Mouse (Mus musculus): ENCODE measurements around the gene Ralgps2. TPM values are rescaled to one million over a fixed set of nuclear protein-coding genes. Genes with fewer than 3 reads are reported as not detected.
A peak's percentile ranks its signal among the peaks of the same experiment; 100 is the strongest.

Gene Ralgps2
- polyA plus RNA-seq, 1 experiment from 2014 or later, result 41.3 TPM

DNA sequence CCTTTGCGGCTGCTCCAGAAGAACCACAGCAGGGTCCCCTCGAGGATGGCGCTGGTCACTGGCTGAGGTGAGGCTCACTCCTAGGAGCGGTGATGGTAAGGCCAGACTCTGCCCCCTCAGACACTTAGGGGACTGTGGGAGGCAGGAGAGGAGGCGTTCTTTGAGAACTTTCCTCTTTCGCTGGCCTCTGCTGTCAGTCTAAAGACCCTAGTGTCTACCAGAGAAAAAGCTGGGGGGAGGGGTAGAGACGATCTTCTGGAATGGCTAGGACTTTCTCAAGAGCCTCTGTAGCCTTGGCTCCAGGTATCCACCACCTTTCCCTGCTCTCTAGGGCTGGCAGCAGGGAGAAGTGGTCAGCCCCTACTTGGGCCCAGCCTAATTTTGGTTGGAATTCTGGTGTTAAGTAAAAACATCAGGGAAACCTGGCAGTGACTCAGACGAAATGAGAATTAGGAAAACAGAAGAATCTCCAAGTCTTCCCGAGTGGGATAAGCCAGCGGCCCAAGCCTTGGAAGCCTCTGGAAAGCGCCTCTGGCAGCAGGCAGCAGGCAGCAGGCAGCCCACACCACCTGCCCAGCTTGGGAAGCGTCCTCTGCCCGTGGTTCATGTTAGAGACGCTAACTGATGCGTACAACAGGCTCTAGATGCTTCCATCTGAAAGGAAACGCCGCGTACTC is 169.7 kb downstream of the Ralgps2 start:
- WGBS, result 72% methylated on average over 18 of the region's 18 CpGs
- no peak overlapping the region for H3K4me2 ChIP-seq (replicated peaks)

GRCm38 (mm10) chr1:156769163-156769562 is 170.3 kb downstream of the Ralgps2 start:
- Histone ChIP-seq H3K27me3 (replicated peaks) (no peaks in the 10 kb centered on the region), H3K4me3 (replicated peaks) (no peak overlapping the region), H3K27ac (no peak overlapping the region), H3K9me3 (peaks cover 7% of the 10 kb centered on the region; the same call in 1 of the 2 replicates), H3K36me3 (no peaks in the 10 kb centered on the region), H3K4me1 (replicated peaks) (no peaks in the 10 kb centered on the region), H3K4me2 (replicated peaks) (no peak overlapping the region), H3K9ac (no peak overlapping the region)
- 46% methylated on average over 5 of the region's 5 CpGs for WGBS
- ATAC-seq, result no peak

More for the DNA sequence above, 169.7 kb downstream of the Ralgps2 start:
- H3K27ac ChIP-seq, result no peak overlapping the region
- no peak overlapping the region for H3K9ac ChIP-seq
- no peak for ATAC-seq
- no peaks in the 10 kb centered on the region for H3K27me3 ChIP-seq (replicated peaks)
- H3K9me3 ChIP-seq, result peaks cover 5% of the 10 kb centered on the region; the same call in 1 of the 2 replicates
- no peak overlapping the region for H3K4me3 ChIP-seq (replicated peaks)
- H3K36me3 ChIP-seq, result no peaks in the 10 kb centered on the region
- no peaks in the 10 kb centered on the region for H3K4me1 ChIP-seq (replicated peaks)

DNA sequence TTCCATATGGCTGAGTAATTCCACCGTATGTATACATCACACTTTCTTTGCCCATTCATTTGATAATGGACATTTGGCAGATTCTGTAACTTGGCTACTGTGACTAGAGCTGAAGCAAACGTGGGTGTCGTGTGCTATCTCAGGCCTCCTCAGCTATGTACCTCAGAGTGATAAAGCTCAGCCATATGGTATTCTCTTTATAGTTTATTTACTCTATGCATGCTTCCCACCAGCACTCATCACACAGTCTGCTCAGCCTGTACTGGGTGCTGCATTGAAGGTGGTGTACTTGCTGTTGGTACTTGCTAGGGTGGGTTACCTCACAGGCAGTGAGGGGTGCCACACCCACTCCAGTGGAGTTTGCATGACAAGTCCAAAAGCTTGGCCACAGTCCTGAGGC is 174.1 kb downstream of the Ralgps2 start:
- no peaks in the 10 kb centered on the region for H3K36me3 ChIP-seq
- ATAC-seq, result no peak
- WGBS, result 72% methylated on average over 3 of the region's 3 CpGs

GRCm38 (mm10) chr1:156764584-156764983 is 174.8 kb downstream of the Ralgps2 start:
- Histone ChIP-seq H3K9ac (no peak overlapping the region), H3K27ac (no peak overlapping the region), H3K4me3 (replicated peaks) (no peak overlapping the region), H3K4me2 (replicated peaks) (no peak overlapping the region), H3K36me3 (no peaks in the 10 kb centered on the region), H3K9me3 (peaks cover 7% of the 10 kb centered on the region; the same call in 1 of the 2 replicates), H3K4me1 (replicated peaks) (0 out of 2 replicates have a peak, but pooled peaks cover 6% of the 10 kb centered on the region), H3K27me3 (replicated peaks) (no peaks in the 10 kb centered on the region)
- ATAC-seq, result no peak
- WGBS, result 77% methylated on average over 6 of the region's 6 CpGs

More for the DNA sequence above, 174.1 kb downstream of the Ralgps2 start:
- Histone ChIP-seq H3K9me3 (peaks cover 7% of the 10 kb centered on the region; the same call in 1 of the 2 replicates), H3K27me3 (replicated peaks) (no peaks in the 10 kb centered on the region), H3K4me1 (replicated peaks) (0 out of 2 replicates have a peak, but pooled peaks cover 6% of the 10 kb centered on the region), H3K27ac (no peak overlapping the region), H3K4me3 (replicated peaks) (no peak overlapping the region), H3K4me2 (replicated peaks) (no peak overlapping the region), H3K9ac (no peak overlapping the region)

DNA sequence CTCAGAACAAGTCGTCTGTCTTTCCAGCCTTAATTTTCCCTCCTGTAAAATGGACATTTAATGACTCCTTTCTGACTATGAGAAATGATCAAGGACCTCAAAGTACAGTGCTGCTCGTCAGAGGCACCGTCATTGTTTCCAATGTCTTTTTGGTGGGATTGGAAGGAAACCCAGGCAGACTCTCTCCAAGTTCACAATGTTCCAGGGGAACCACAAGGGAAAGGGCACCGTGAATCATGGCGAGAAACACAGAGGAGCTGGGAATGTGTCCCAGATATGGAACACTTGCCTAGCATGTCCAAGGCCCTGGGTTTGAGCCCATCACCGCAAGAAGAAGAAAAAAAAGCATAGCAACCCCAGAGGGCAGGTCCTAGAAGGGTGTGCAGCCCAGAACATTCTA is 176.1 kb downstream of the Ralgps2 start:
- ATAC-seq, result no peak
- H3K4me1 ChIP-seq (replicated peaks), result 0 out of 2 replicates have a peak, but pooled peaks cover 6% of the 10 kb centered on the region

GRCm38 (mm10) chr1:156761430-156761801 is 178.0 kb downstream of the Ralgps2 start:
- no peak for ATAC-seq
- no peak overlapping the region for H3K27ac ChIP-seq
- no peak overlapping the region for H3K4me3 ChIP-seq (replicated peaks)
- no peak overlapping the region for H3K9ac ChIP-seq
- H3K36me3 ChIP-seq, result no peaks in the 10 kb centered on the region
- no peak overlapping the region for H3K4me2 ChIP-seq (replicated peaks)
- no peaks in the 10 kb centered on the region for H3K27me3 ChIP-seq (replicated peaks)
- H3K9me3 ChIP-seq, result peaks cover 4% of the 10 kb centered on the region; the same call in 1 of the 2 replicates
- 75% methylated on average over 10 of the region's 10 CpGs for WGBS
- H3K4me1 ChIP-seq (replicated peaks), result 0 out of 2 replicates have a peak, but pooled peaks cover 6% of the 10 kb centered on the region

More for the DNA sequence above, 176.1 kb downstream of the Ralgps2 start:
- peaks cover 7% of the 10 kb centered on the region; the same call in 1 of the 2 replicates for H3K9me3 ChIP-seq
- no peaks in the 10 kb centered on the region for H3K27me3 ChIP-seq (replicated peaks)
- no peak overlapping the region for H3K4me2 ChIP-seq (replicated peaks)
- H3K36me3 ChIP-seq, result no peaks in the 10 kb centered on the region
- H3K27ac ChIP-seq, result no peak overlapping the region
- no peak overlapping the region for H3K4me3 ChIP-seq (replicated peaks)
- 91% methylated on average over 6 of the region's 6 CpGs for WGBS
- no peak overlapping the region for H3K9ac ChIP-seq

DNA sequence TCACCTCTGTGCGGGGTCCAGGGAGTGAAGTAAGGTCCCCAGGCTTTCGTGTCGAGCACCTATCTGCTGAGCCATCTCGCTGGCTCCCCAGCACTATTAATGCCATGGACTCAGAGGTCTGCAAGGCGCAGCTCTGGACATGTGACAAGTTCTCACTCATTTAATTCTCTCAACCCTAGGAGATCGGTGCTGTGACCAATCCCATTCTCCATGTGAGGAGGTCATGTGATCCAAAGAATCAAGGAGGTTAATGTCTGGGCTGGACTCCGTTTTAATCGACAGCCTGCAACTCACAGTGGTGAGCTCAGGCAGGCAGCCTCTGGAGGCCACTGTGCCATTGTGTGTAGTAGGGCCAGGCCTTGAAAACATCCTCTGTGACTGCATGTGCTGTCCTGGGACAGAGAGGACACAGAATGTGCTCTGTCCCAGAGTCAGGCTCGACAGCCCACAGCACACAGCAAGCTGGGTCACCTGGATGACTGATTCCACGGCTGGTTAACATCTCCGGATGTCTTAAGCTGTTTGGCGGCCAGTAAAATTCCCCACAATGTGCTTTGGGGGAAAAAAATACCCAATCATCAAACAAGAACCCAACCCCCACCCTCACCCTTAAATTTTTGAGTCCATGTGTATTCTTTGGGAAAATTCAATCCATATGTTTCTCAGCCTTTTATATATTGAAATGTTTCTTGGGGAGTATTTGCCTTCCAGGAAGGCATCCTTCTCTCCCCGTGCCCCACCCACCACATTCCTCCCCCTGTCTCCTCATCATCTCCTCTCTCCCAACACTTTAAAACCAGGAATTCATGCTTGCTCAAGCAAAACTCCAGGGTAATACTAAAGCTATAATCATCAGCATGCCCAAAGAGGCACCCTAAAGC is 178.6 kb downstream of the Ralgps2 start:
- H3K9ac ChIP-seq, result no peak overlapping the region
- no peak overlapping the region for H3K27ac ChIP-seq
- H3K9me3 ChIP-seq, result 0 out of 2 replicates have a peak, but pooled peaks cover 3% of the 10 kb centered on the region
- no peaks in the 10 kb centered on the region for H3K27me3 ChIP-seq (replicated peaks)
- no peaks in the 10 kb centered on the region for H3K36me3 ChIP-seq
- H3K4me1 ChIP-seq (replicated peaks), result 0 out of 2 replicates have a peak, but pooled peaks cover 6% of the 10 kb centered on the region
- WGBS, result 72% methylated on average over 13 of the region's 13 CpGs
- no peak for ATAC-seq
- no peak overlapping the region for H3K4me2 ChIP-seq (replicated peaks)
- H3K4me3 ChIP-seq (replicated peaks), result no peak overlapping the region

- peaks cover 18% of the 10 kb centered on the region for H3K4me1 ChIP-seq (replicated peaks)
- no peaks in the 10 kb centered on the region for H3K9me3 ChIP-seq
- 47% methylated on average over 4 of the region's 4 CpGs for WGBS
- H3K4me3 ChIP-seq (replicated peaks), result no peak overlapping the region
- H3K27ac ChIP-seq, result no peak overlapping the region
- H3K4me2 ChIP-seq (replicated peaks), result no peak overlapping the region
- peak; percentile 34; the same call in 1 of the 2 replicates for ATAC-seq
- H3K9ac ChIP-seq, result no peak overlapping the region
- no peaks in the 10 kb centered on the region for H3K27me3 ChIP-seq (replicated peaks)
- no peaks in the 10 kb centered on the region for H3K36me3 ChIP-seq
Observed at GRCm38 (mm10) chr1:156758326-156758725, 181.1 kb downstream of the Ralgps2 start.

GRCm38 (mm10) chr1:156754608-156755413 is 184.6 kb downstream of the Ralgps2 start:
- Histone ChIP-seq H3K9ac (no peak overlapping the region), H3K27ac (peak overlapping the region; percentile 32; the same call in 1 of the 2 replicates), H3K9me3 (no peaks in the 10 kb centered on the region), H3K27me3 (replicated peaks) (no peaks in the 10 kb centered on the region), H3K4me2 (replicated peaks) (no peak overlapping the region), H3K4me3 (replicated peaks) (no peak overlapping the region), H3K36me3 (no peaks in the 10 kb centered on the region), H3K4me1 (replicated peaks) (peaks cover 25% of the 10 kb centered on the region)
- ATAC-seq, result no peak
- WGBS, result 49% methylated on average over 15 of the region's 15 CpGs

Measured in intestine, embryonic 15.5 days (tissue).